Mouse (Mus musculus) urinary bladder, adult 18-20 months (tissue): ENCODE measurements around the gene Gng8.
A peak's percentile ranks its signal among the peaks of the same experiment; 100 is the strongest.

Source experiments
- DNase-seq, 2 experiments: peaks; one replicate each; pipeline ENCODE4 v3.0.0; 2022; ENCODE audit warnings: low spot score in 2 of 2, mixed read lengths in 2 of 2

Gng8 gene

DNA sequence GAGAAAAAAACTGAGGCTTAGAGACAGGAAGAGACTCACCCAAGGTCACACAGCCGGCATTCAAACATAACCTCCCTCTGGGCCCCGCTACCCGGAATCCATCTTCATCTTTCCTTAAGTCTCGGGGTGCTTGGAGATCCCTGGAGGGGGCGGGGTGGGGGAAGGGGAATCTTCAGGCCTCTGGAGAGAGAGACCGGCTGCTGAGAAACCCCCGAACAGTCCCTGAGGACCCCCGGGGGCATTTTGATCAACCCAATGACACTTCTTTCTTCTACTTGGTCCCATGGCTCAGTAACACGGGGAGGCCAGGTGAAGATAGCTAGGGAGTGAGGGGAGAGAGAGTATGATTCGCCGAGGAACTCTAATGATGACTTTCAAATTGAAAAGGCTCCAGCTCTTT is 15.6 kb upstream of the Gng8 start:
- no peak for DNase-seq

DNA sequence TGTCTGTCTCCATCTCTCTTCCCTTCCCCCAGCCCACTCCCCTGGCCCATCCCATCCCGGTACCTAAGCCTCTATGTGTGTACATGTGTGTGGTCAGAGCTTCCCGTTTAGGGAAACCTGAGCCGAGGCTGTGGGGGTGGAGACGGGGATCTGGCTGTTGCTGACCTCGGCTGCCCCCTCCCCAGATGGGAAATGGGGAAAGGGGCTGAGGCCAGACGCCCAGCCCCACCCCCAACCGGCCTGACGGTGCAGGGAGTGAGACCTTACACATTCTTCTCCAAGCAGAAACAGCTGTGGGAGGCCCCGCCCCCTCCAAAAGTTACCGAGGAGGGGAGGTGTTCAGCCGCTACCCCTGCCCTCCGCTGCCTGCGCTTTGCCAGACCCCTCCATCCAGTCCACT is 15.0 kb upstream of the Gng8 start:
- DNase-seq: no peak

DNA sequence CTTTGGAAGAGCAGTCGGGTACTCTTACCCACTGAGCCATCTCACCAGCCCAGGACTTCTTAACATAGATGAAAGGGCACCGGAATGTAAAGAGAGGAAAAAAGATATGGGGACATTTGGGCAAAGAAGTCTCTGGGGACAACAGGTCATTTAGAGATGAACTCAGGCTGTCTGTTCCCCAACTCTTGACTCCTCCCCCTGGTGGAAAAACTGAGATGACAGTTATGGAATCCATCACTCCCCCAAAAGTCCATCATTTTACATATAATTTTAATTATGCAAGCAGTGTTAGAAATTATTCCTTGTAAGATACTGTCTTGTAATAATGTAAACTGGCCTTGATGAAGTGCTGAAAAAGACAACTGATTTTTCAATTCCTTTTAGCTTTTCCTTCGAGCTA is 13.9 kb upstream of the Gng8 start:
- DNase-seq: no peak

DNA sequence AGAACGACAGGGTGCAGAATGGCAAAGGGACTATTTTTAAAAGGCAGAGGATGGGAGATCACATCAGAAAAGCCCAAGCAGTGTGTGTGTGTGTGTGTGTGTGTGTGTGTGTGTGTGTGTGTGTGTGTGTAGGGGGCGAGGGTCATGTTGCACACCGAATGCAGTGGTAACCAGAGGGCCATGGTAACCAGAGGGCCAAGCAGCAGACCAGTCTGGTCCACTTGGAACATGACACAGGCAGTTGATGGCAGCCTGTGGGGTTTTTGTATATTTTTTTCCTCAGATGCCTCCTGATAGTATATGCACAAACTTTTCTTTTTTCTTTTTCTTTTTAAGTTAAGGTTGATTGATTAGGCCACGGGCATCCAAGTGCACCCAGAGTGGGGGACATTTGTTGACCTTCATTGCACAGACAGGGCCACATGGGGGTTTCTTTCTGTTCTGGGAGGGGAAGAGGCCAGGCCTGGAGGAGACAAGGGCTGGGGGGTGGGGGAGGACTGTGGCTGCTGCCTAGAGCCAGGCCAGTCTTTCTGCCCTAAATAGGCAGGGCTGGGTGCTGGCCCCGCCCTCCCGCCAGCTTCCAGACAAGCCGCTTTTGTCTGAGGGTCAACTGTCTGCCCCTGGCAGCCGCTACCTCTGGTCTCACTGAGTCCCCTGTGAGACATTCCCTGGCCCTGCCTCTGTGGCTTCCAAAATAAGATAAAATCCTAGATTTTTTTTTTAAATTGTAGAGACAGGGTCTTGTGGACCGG is 11.6 kb upstream of the Gng8 start:
- DNase-seq: no peak

DNA sequence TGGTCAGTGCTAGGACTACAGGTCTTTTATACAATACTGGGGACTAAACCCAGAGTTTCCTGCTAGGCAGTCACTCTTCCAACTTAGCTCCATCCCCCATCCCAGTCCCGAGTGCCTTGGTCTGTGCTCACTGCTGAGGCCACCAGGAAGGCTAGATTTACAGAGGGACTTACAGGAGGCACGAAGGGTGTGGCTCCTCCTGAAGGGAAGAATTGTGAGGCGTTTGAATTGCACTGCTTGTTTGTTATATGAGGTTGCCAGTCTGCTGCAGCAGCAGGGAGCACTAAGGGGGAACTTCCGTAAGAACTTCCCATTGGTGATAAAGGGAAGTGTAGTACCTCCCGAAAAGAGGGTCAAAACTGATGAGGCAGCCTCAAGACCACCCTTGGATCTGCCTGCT is 11.0 kb upstream of the Gng8 start:
- no peak for DNase-seq

DNA sequence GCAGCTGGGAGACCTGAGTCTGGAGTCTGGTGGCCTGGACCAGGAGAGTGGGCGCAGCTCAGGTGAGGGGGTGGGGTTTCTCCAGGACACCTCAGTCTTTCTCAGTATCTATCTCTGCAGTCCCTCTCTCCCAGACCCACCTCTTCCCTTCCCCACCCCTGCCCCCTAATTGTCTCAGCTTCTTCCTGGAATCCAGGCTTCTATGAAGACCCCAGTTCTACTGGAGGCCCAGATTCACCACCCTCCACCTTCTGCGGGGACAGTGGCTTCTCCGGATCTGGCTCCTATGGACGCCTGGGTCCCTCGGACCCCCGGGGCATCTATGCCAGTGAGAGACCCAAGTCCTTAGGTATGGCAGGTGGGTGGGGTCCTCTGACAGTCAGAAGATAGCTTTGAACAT is 8.4 kb upstream of the Gng8 start:
- no peak for DNase-seq

DNA sequence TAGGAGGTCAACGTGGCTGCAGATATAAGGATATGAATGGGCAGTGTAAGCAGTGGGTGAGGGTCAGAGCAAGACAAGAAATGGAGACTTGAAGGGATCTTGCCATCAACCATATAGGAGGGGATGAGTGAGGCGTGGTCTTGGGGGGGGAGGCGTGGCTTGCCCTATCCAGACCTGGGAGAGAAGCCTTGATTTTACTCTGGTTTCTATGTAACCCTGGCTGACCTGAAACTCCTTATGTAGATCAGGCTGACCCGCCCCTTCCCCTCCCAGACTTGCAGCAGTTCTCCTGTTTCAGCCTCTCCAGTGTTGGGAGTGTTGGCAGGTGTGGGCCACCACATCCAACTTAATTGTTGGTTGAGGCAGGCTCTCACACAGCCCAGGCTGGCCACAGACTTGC is 7.3 kb upstream of the Gng8 start:
- DNase-seq: no peak

DNA sequence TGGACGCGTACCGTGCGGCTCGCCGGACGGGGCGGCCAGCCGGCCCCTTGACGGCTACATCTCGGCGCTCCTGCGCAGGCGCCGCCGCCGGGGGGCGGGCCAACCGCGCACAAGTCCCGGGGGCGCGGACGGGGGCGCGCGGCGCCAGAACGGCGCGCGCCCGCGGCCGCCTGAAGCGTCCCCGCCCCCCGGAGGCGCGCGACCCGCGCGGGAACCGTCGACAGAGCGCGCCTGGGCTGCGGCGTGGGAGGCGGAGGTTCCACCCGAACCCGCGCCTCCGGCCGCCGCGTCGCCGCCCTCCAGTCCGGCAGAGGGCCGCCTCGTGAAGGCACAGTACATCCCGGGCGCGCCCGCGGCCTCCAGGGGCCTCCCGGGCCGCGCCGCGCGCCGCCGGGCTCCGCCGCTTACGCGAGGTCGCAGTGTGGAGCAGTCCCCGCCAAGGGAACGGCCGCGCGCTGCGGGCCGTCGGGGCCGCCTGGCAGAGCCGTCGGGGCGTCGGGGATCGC is 6.3 kb upstream of the Gng8 start:
- no peak for DNase-seq

DNA sequence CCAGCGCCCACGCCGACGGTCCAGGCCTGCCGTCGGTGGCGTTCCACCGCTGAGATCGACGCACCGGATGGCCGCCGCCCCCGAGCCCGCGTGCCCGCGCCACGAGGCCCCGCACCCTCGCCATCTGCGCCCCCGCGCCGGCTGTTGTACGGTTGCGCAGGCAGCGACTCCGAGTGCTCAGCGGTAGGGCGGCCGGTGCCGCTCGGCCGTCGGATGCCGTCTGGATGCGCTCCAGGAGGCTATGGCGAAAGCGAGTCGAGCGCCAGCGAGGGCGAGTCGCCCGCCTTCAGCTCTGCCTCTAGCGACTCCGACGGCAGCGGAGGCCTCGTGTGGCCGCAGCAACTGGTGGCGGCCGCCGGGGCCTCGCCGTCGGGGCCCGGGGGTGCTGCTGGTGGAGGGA is 5.7 kb upstream of the Gng8 start:
- no peak for DNase-seq

DNA sequence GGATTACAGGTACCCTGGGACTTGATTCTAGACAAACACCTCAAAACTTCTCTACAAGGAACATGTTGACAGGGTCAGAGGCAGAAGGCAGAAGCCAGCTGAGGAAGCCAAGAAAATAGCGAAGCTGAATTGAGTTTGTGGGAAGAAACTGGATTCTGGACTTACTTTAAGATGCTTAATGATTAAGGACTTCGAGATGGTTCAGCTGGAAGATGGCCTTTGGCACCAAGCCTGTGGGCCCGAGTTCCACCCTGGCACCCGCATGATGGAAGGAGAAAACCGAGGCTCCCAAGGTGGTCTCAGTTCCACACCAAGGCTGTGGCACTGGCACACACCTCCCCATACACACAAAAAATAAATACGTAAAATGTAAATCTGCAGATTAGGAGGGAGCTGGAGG is 1.1 kb upstream of the Gng8 start:
- DNase-seq: peak in 1 of 2 experiments; percentile 50

DNA sequence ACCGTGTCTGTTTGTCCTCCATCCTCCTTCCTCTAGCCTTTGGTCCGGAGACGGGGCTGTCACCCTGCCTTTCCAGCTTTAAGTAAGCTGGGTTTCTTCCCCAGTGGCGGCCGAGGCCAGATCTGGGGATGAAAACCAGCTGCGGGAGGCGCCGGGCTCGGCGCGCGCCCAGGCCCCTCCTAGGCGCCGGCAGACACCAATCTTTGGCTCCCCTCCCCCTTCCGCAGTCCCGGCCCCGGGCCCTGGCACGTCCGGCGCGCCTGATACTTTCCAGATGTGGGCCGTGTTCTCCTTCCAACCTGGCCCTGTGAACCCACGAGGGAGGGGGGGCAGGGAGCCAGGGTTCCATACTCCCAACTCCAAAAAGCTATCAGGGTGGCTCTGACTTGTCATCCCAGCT is 642 bp upstream of the Gng8 start:
- DNase-seq: peak in 1 of 2 experiments; percentile 82

DNA sequence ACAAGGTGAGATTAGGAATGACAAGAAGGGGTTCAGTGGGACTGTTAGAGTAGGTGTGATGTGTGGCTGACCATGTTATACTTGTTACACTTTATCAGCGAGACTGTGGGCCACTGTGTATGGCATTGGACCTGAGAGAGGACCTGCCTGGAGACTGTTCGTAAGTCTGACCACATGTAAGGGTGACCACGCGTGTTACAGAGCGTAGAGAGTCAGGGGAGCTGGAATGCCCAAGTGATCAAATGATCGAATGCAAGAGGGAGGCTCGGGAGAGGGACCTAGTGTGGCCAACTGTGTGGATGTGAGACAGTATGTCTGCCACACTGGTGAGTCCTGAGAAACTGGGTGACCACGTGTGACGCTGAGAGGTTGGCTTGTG is 755 bp downstream of the Gng8 start:
- no peak for DNase-seq

DNA sequence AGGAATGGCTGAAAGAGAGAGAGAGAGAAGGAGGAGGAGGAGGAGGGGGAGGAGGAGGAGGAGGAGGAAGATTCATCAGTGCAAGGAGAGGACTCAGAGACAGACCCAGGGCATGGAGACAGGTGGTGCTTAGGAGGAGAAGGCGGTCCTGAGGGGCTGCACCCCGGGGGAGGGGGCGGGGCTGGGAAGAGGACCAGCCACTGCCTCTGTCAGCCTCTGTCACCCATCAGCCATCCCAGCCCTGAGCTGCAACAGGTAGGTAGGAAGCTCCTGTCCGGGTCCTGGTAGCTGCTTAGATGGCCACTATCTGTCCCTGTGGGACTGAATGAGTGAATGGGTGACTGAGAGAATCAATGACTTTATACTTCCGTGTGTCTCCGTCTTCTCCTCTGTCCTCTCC is 2.0 kb downstream of the Gng8 start:
- DNase-seq: no peak

DNA sequence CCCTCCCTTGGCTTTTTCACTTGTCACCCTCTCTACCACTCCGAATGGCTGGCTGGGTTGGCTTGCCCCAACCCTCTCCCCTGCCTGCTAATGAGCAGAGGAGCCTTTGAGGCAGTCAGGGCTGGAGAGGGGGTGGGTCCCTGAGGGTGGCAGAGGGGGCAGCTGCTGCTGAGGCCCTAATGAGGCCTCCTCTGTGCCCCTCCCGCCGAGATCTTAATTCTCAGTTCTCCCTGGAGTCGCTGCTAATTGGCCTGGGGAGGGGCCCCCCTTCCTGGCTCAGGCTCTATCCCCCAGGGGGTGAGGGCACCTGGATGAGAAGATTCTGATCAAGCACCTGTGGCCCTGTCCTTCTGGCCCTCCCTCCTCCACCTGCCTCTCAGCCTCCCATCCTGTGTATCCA is 2.7 kb downstream of the Gng8 start:
- no peak for DNase-seq

DNA sequence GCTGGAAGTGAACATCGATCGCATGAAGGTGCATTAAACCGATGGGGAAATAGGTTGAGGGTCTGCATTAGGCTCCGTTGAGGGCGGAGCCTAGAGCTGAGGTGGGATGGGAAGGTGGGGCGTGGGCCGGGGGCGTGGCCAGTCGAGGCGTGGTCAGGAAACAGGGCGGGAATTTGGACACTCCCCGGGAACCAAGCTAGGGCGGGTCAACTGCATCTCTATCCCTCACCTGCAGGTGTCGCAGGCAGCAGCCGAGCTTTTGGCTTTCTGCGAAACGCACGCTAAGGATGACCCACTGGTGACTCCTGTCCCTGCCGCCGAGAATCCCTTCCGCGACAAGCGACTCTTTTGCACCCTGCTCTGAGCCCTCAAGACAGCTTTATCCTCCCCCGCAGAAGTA is 3.4 kb downstream of the Gng8 start:
- DNase-seq: peak; percentile 56 to 76

DNA sequence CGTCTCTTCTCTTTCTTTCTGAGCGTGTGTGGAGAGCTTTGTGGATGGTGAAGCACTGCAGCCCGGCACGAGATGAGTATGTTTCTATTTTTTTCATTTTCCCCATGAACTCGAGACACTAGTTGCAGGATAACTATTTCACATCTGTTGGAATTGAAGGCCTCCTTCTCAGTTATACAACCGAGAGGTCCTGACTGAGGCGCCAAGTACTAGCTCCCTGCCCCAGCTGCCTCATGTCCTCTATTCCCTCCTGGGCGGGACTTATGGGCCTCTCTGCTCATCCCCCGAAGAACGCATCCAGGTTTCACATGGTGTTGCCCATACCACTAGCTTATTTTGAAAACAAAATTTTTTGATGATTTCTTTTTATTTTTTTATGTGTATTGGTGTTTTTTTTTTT is 3.9 kb downstream of the Gng8 start:
- no peak for DNase-seq

DNA sequence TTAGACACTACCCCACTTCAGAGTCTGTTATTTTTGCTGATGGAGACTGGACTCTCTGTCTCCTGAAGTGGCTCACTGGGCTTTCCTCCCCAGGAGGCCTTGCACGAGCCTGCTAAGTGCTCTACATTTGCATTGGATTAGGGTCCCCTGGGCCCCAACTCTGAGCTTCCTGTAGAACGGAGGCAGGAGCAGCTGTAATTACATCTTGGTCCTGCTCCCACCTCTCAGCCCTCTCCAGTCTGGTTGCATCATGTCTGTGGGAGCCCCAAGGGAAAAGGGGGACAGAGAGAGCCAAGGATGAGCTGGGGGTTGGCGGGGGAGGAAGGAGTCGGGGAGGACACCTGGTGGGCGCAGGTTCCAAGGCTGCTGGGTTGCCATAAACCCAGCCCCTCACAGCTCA is 8.9 kb downstream of the Gng8 start:
- DNase-seq: no peak

DNA sequence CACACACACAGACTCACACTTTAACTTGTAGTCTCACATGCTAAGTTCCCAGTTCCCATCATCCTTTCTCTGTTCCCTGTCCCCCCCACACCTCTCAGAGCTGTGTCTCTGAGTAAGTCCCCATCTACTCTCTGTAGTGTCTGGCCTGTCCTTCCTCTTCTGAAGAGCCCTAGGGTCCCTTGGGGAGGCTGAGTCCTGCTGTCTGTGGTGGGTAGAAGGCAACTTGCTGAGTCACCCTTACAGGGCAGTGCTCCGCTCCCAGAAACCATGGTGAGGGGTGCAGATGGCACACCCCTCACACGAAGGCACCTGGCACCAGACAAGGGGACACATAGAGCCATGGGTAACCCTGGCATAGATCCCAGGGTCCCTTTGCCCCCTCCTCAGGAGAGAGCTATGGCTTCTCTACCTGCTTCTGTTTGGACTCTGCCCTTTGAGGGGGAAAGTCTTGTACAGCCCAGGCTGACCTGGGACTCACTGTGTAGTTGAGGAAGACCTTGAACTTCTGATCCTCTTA is 11.9 kb downstream of the Gng8 start:
- no peak for DNase-seq

DNA sequence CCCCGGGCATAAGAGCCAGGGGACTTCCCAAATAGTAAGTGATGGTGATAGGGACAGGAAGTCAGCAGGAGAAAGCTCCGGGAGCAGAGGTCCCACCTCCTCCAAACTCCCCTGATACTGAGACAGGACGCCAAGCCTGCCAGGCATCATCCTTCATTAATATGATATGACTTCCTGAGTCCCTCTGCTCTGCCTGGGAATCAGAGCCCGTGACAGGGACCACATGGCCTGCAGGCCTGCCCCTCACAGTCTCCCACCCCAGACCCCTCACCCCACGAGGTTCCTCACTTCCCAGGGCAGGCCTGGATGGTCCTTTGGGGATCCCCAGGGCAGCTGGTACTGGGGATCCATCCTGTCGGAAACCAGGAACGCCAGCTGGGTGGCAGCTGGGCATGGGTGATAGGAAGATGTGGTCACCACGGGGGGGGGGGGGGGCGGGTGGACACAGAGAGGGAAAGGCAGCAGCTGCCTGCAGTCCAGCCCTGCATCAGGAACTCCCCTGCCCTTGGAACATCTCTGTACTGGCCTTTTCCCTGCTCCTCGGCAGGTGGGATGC is 12.6 kb downstream of the Gng8 start:
- DNase-seq: no peak

DNA sequence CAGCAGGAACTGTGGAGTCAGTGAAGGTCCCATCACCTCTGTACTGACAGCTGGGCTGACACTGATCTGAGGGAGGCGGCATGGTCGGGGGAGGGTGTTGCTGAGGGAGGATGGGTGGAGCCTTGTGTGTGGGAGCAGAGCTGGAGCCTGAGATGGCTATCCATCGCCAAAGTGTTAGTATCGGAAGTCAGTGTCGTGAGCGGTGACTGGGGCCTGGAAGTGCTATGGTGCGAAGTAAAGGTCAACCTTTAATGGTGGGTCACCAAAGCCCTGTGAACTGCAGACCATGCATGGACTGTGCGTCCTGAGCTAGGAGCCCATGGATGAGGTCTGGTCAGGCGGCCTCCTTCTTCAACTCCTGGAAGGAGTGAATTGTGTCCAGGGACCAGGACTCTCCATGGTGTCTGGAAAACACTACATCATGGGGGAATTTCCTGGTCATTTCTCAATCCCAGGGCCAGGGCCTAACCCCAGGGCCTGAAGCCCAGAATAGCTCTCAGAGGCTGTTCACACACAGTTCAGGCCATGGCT is 14.0 kb downstream of the Gng8 start:
- DNase-seq: no peak

DNA sequence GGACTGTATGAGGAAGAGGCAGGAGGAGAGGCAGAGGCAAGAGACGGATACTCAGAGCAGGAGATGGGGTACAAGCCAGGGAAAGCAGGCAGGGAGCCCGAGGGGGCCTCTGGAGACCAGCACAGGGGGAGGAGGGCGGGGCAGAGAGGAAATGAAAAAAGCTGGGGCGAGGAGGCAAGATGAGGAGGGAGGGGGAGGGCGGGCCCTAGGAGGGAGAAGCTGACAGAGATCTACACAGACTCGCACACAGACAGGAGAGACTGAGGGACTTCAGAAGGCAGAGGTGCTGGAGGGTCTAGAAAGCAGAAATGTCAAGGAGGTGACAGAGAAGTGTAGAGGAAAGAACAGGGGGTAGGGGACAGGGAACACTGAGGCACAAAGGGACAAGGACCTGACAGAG is 14.7 kb downstream of the Gng8 start, which contains the start of gene Ptgir:
Ptgir (plus strand) TSS at position 210 of the 400 bp plus-strand sequence.
- DNase-seq: no peak

DNA sequence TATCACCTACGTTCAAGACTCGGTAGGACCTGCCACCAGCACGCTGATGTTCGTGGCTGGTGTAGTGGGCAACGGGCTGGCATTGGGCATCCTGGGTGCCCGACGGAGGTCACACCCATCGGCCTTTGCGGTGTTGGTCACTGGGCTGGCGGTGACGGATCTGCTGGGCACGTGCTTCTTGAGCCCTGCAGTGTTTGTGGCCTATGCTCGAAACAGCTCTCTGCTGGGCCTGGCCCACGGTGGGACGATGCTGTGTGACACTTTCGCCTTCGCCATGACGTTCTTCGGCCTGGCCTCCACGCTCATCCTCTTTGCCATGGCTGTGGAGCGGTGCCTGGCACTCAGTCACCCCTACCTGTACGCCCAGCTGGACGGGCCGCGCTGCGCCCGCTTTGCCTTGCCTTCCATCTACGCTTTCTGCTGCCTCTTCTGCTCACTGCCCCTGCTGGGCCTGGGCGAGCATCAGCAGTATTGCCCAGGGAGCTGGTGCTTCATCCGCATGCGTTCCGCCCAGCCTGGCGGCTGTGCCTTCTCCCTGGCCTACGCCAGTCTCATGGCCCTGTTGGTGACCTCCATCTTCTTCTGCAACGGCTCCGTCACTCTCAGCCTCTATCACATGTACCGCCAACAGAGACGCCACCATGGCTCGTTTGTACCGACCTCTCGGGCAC is 15.4 kb downstream of the Gng8 start:
- no peak for DNase-seq

DNA sequence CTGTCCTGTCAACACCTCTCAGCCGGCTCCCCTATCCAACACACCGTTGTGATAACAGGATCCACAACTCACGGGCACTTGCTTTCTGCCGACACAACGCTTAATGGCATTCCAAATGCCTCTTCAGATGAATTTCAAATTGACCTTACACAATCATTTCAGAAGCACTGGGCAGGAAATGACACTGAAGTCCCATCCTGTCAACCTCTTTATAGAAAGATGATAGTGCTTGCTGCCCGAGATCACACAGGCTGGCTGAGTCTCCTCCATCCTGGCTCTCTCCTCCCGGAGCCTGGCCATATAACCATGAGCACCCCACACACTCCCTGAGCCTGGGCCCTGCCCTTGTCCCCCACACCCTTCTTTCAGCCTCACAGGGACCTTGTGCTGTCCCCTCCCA is 16.3 kb downstream of the Gng8 start:
- DNase-seq: no peak
